Mouse (Mus musculus) ES-Bruce4 (cell line): ENCODE results near the gene Msantd2.

Experiments used
- CTCF ChIP-seq: IDR thresholded peaks from one replicate; pipeline ENCODE4 v1.8.1; 2011; ENCODE audit warnings: low read depth, low read length
- EP300 ChIP-seq: IDR thresholded peaks from 2 replicates; pipeline ENCODE4 v1.6.1; 2011; ENCODE audit warnings: low read depth, low read length; ENCODE audit not compliant: insufficient read depth

DNA sequence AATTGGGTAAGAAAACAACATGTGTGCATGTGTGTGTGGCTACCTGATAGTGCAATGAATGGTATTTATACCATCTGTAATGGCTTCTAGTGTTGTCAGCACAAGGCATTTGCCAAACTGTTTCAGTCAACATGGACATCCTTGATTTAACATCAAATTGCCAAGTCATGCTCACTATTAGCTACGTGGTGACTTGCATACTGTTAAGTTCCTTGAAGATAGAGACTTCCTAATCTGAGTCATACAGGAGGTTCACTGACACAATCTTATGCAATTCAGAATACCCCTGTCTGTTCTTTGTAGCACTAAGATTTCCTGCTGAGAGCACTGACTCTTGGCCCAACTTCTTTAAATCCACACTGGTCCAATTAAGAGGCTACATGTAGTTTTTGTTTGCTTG is 28.3 kb downstream of the Msantd2 start:
- TF ChIP-seq CTCF, result no peak
- TF ChIP-seq EP300, result no peak
